Mouse (Mus musculus): ENCODE data around the gene Fam19a5. TPM values are rescaled to one million over a fixed set of nuclear protein-coding genes. Genes with fewer than 3 reads are reported as not detected.

Gene Fam19a5
- 0.51 TPM for polyA plus RNA-seq (2014; fragmentation: Illumina TruSeq; extraction: RNeasy Lipid Tissue Mini Kit (QIAGEN cat#74804); ENCODE audit: insufficient read depth, low read depth, low replicate concordance)

GRCm38 (mm10) chr15:87543599-87544338 is at the start of gene Fam19a5:
Gene Fam19a5 (plus strand): TSS chr15:87544299.

All from lung, adult 10 weeks (tissue).